Mouse (Mus musculus): Measurements from ENCODE around the gene Mest. TPM values are rescaled to one million over a fixed set of nuclear protein-coding genes. Genes with fewer than 3 reads are reported as not detected.

The Mest gene
- polyA plus RNA-seq, 1 experiment from 2014 or later = 378 TPM

GRCm38 (mm10) chr6:30748358-30748910 lies 25.1 kb downstream of the Mest start:
- no peaks in the 10 kb centered on the region; the same call in 1 of the 2 replicates for H3K4me1 ChIP-seq
- no peak for ATAC-seq (ENCODE audit: low FRiP score)
- H3K4me3 ChIP-seq (replicated peaks) = no peak overlapping the region
- no peak overlapping the region for H3K9ac ChIP-seq (replicated peaks)
- 90% methylated on average over 6 of the region's 6 CpGs for WGBS
- H3K27ac ChIP-seq (replicated peaks) = no peak overlapping the region
- H3K36me3 ChIP-seq = peaks cover 59% of the 10 kb centered on the region
- no peaks in the 10 kb centered on the region for H3K9me3 ChIP-seq (replicated peaks)
- H3K4me2 ChIP-seq = no peak overlapping the region
- H3K27me3 ChIP-seq (replicated peaks) = no peaks in the 10 kb centered on the region

- Histone ChIP-seq H3K4me3 (replicated peaks) (no peak overlapping the region), H3K9me3 (replicated peaks) (no peaks in the 10 kb centered on the region), H3K9ac (replicated peaks) (no peak overlapping the region), H3K27ac (replicated peaks) (no peak overlapping the region), H3K36me3 (peaks cover 52% of the 10 kb centered on the region), H3K4me1 (no peaks in the 10 kb centered on the region; the same call in 1 of the 2 replicates), H3K27me3 (replicated peaks) (no peaks in the 10 kb centered on the region), H3K4me2 (no peak overlapping the region)
- 78% methylated on average over 2 of the region's 2 CpGs for WGBS
- ATAC-seq (ENCODE audit: low FRiP score) = no peak
Measured at GRCm38 (mm10) chr6:30749042-30749689, 25.8 kb downstream of the Mest start.

GRCm38 (mm10) chr6:30749892-30750291 lies 26.5 kb downstream of the Mest start:
- Histone ChIP-seq H3K27me3 (replicated peaks) (no peaks in the 10 kb centered on the region), H3K9me3 (replicated peaks) (no peaks in the 10 kb centered on the region), H3K4me3 (replicated peaks) (no peak overlapping the region), H3K4me2 (no peak overlapping the region), H3K36me3 (peaks cover 47% of the 10 kb centered on the region), H3K9ac (replicated peaks) (no peak overlapping the region), H3K4me1 (no peaks in the 10 kb centered on the region; the same call in 1 of the 2 replicates), H3K27ac (replicated peaks) (no peak overlapping the region)
- no peak for ATAC-seq (ENCODE audit: low FRiP score)
- WGBS = 85% methylated on average over 1 of the region's 1 CpGs

- Histone ChIP-seq H3K9me3 (replicated peaks) (no peaks in the 10 kb centered on the region), H3K9ac (replicated peaks) (no peak overlapping the region), H3K4me2 (no peak overlapping the region), H3K4me3 (replicated peaks) (no peak overlapping the region), H3K36me3 (peaks cover 41% of the 10 kb centered on the region), H3K27me3 (replicated peaks) (no peaks in the 10 kb centered on the region), H3K27ac (replicated peaks) (no peak overlapping the region), H3K4me1 (no peaks in the 10 kb centered on the region; the same call in 1 of the 2 replicates)
- ATAC-seq (ENCODE audit: low FRiP score) = no peak
- 86% methylated on average over 6 of the region's 6 CpGs for WGBS
Measured at GRCm38 (mm10) chr6:30750482-30750881, 27.1 kb downstream of the Mest start.

- Histone ChIP-seq H3K4me3 (replicated peaks) (no peak overlapping the region), H3K9ac (replicated peaks) (no peak overlapping the region), H3K27me3 (replicated peaks) (no peaks in the 10 kb centered on the region), H3K9me3 (replicated peaks) (no peaks in the 10 kb centered on the region), H3K4me2 (no peak overlapping the region), H3K36me3 (peaks cover 38% of the 10 kb centered on the region), H3K27ac (replicated peaks) (no peak overlapping the region), H3K4me1 (no peaks in the 10 kb centered on the region)
- ATAC-seq (ENCODE audit: low FRiP score) = no peak
- WGBS = 86% methylated on average over 2 of the region's 2 CpGs
Measured at GRCm38 (mm10) chr6:30751209-30751608, 27.9 kb downstream of the Mest start.

MicroRNA genes within 50 kb of the gene (microRNA counts, 519-probe panel; counts per million panel counts)
- 2,632 counts per million, percentile 61 among the panel's probes with 10 or more counts for microRNA mmu-miR-335-3p
- 4,031 counts per million, percentile 94 among the panel's probes with 10 or more counts for microRNA mmu-miR-335-5p

Small RNA genes within 50 kb of the gene (microRNA-seq; reads per million reads assigned to microRNA genes)
- 22,000 reads per million, percentile 98 among the genes with 10 or more reads in this experiment for gene Mir335

Other genes with a start within 250 kb of the Mest start
- 21.1 and 29.6 TPM in 2 replicates for gene Tmem209, start 213.8 kb upstream of the Mest start, polyA plus RNA-seq (2015; fragmentation: Nextera tagmentation; extraction: Ambion mirVana)
- not detected in 2 replicates for gene Ssmem1, start 213.7 kb upstream of the Mest start, polyA plus RNA-seq (2015; fragmentation: Nextera tagmentation; extraction: Ambion mirVana)
- gene Cpa2, start 182.0 kb upstream of the Mest start, polyA plus RNA-seq (2015; fragmentation: Nextera tagmentation; extraction: Ambion mirVana) = 11.3 and 20.3 TPM in 2 replicates
- gene Cpa4, start 155.2 kb upstream of the Mest start, polyA plus RNA-seq (2015; fragmentation: Nextera tagmentation; extraction: Ambion mirVana) = 0.54 and 0.75 TPM in 2 replicates
- gene Cpa5, start 112.5 kb upstream of the Mest start, polyA plus RNA-seq (2015; fragmentation: Nextera tagmentation; extraction: Ambion mirVana) = 0.11 TPM in 1 of 2 replicates, not detected in the other
- 0.50 and 7.6 TPM in 2 replicates for gene Cpa1, start 84.3 kb upstream of the Mest start, polyA plus RNA-seq (2015; fragmentation: Nextera tagmentation; extraction: Ambion mirVana)
- gene Cep41, start 29.8 kb upstream of the Mest start, polyA plus RNA-seq (2015; fragmentation: Nextera tagmentation; extraction: Ambion mirVana) = 10.7 and 11.6 TPM in 2 replicates
- 27.4 and 31.2 TPM in 2 replicates for gene Copg2, start 173.2 kb downstream of the Mest start, polyA plus RNA-seq (2015; fragmentation: Nextera tagmentation; extraction: Ambion mirVana)
- 0.54 TPM in 1 of 2 replicates, not detected in the other for gene Tsga13, start 192.0 kb downstream of the Mest start, polyA plus RNA-seq (2015; fragmentation: Nextera tagmentation; extraction: Ambion mirVana)
- gene Klf14, start 235.5 kb downstream of the Mest start, polyA plus RNA-seq (2015; fragmentation: Nextera tagmentation; extraction: Ambion mirVana) = 0.56 and 1.4 TPM in 2 replicates

Data from neural tube, embryonic 15.5 days (tissue).